Mouse (Mus musculus) forebrain, embryonic 14.5 days (tissue): ENCODE results near the gene Vgll4. TPM values are rescaled to one million over a fixed set of nuclear protein-coding genes. Genes with fewer than 3 reads are reported as not detected.
"Not testable (repeated sequence)": the region's sequence is repeated elsewhere in the genome, so short reads cannot be mapped to it uniquely, and the experiment has no call there.

ENCODE experiments used
- ATAC-seq: fragments of 200-750 bp; cut with Nextera tagmentation; 2 replicates; pipeline ENCODE4 v1.8.0; 2017; ENCODE audit warnings: mild to moderate bottlenecking, moderate library complexity
- DNase-seq: peaks from one replicate; pipeline ENCODE4 v3.0.0-alpha.2; 2015; ENCODE audit warnings: low spot score
- H3K27ac ChIP-seq: fragments of 300-500 bp; sonication (generic); 2 replicates; pipeline ENCODE4 v1.5.1; 2014; ENCODE audit warnings: low read depth, mild to moderate bottlenecking, control low read depth, low read length, moderate library complexity
- H3K27me3 ChIP-seq: fragments of 300-500 bp; sonication (generic); replicated peaks from 2 replicates; pipeline ENCODE4 v1.6.1; 2014; ENCODE audit warnings: low read length, control low read depth, mixed read lengths; ENCODE audit not compliant: control insufficient read depth, insufficient read depth
- H3K36me3 ChIP-seq: fragments of 300-500 bp; sonication (generic); 2 replicates; pipeline ENCODE4 v1.6.1; 2014; ENCODE audit warnings: low read length, control low read depth; ENCODE audit not compliant: control insufficient read depth, insufficient read depth
- H3K4me1 ChIP-seq: fragments of 300-500 bp; sonication (generic); 2 replicates; pipeline ENCODE4 v1.6.1; 2014; ENCODE audit warnings: antibody characterized with exemption, low read length, control low read depth; ENCODE audit not compliant: control insufficient read depth, insufficient read depth
- H3K4me2 ChIP-seq: fragments of 300-500 bp; sonication (generic); 2 replicates; pipeline ENCODE4 v1.6.1; 2014; ENCODE audit warnings: mild to moderate bottlenecking, control low read depth, low read length
- H3K4me3 ChIP-seq: fragments of 300-500 bp; sonication (generic); 2 replicates; pipeline ENCODE4 v1.5.1; 2014; ENCODE audit warnings: low read depth, low read length, control low read depth
- H3K9ac ChIP-seq: fragments of 300-500 bp; sonication (generic); 2 replicates; pipeline ENCODE4 v1.6.1; 2014; ENCODE audit warnings: mild to moderate bottlenecking, low read length, control low read depth, moderate library complexity
- H3K9me3 ChIP-seq: fragments of 300-500 bp; sonication (generic); replicated peaks from 2 replicates; pipeline ENCODE4 v1.6.1; 2016; ENCODE audit warnings: low read length, control low read depth, mixed read lengths; ENCODE audit not compliant: control insufficient read depth
- WGBS: fragments of 180-500 bp; shearing (Covaris S2); extraction: QIAGEN DNeasy Blood & Tissue Kit; methylation state at CpG from one replicate; pipeline ENCODE4 v1.1.7; 2014; 5-methylcytosine and 5-hydroxymethylcytosine counted together
- polyA plus RNA-seq: library from polyadenylated mRNA; unstranded; fragments of >200 nt; fragmentation: Nextera tagmentation; extraction: Ambion mirVana; gene quantifications from 2 replicates; pipeline ENCODE4 v1.2.1, GENCODE M21; 2014

Vgll4 gene
- polyA plus RNA-seq, 1 experiment from 2014 or later = 44.9 TPM

GRCm38 (mm10) chr6:114891272-114891671 lies 78.5 kb downstream of the Vgll4 start:
- DNase-seq = no peak
- WGBS = 73% methylated on average over 12 of the region's 12 CpGs

DNA sequence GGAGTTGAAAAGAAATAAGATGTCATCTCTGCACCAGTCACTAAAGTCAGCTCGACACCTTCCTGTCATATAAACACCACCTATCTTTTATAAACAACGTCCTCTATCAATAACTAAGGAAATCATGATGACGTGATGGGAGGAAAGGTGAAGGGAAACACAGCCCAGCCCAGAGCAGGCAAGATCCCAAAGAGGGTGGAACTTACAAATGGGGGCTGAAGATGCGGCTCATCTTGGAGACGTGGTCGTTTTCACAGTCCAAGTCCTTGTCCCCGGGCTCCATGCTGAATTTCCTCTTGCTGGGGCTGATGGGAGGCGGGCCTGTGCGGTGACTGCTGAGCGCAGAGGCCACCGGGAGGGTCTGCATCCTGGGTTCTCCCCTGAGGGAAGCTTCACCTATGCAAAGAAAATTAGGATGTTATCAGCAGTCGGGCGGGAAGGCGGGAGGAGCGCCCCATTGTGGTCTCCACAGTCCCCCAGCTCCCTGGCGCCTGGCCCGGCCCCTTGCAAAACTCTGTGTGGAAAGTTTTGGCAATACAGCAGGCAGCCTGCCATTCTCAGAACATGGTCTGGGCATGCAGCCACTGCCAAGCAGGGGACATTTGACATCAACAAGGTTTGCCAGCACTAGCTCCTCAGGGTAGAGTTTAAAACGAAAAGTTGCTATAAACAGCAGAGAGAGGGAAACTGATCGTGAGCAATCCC lies 79.2 kb downstream of the Vgll4 start:
- peak; percentile 95 for DNase-seq
- peak overlapping the region; percentile 35; the same call in 1 of the 2 replicates for H3K9ac ChIP-seq

More at GRCm38 (mm10) chr6:114891272-114891671, 78.5 kb downstream of the Vgll4 start:
- H3K27me3 ChIP-seq = no peaks in the 10 kb centered on the region
- no peak for ATAC-seq
- no peaks in the 10 kb centered on the region for H3K9me3 ChIP-seq
- peak overlapping the region; percentile 32; the same call in 1 of the 2 replicates for H3K4me2 ChIP-seq
- H3K36me3 ChIP-seq = peaks cover 6% of the 10 kb centered on the region; the same call in 1 of the 2 replicates
- no peak overlapping the region for H3K4me3 ChIP-seq
- 0 out of 2 replicates have a peak overlapping the region, but pooled peaks have one; percentile 17 for H3K9ac ChIP-seq
- peak overlapping the region; percentile 74 for H3K27ac ChIP-seq
- peaks cover 51% of the 10 kb centered on the region for H3K4me1 ChIP-seq

DNA sequence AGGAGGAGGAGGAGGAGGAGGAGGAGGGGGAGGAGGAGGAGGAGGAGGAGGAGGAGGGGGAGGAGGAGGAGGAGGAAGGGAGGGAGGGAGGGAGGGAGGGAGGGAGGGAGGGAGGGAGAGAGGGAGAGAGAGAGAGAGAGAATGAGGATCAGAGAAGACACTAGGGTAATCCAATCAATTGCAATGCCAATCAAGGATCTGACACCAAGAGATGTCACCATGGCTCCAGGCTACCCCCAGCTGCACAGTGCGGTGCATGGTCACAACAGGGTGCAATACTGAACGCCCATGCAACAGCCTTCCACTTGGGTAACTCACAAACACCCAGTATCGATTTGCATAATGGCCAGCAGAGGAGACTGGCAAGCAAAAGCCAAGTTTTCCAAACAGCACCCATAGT lies 79.8 kb downstream of the Vgll4 start:
- not testable (repeated sequence) for ATAC-seq, DNase-seq, H3K9me3 ChIP-seq, H3K4me3 ChIP-seq, H3K9ac ChIP-seq, H3K36me3 ChIP-seq, H3K27me3 ChIP-seq, H3K4me2 ChIP-seq
- Histone ChIP-seq H3K4me1 (peaks cover 51% of the 10 kb centered on the region), H3K27ac (peak overlapping the region; percentile 35; the same call in 1 of the 2 replicates)
- WGBS = 31% methylated on average over 3 of the region's 3 CpGs

More for the DNA sequence above, 79.2 kb downstream of the Vgll4 start:
- ATAC-seq = peak; percentile 60
- H3K9me3 ChIP-seq = no peaks in the 10 kb centered on the region
- peak overlapping the region; percentile 74 for H3K27ac ChIP-seq
- H3K4me2 ChIP-seq = peak overlapping the region; percentile 32; the same call in 1 of the 2 replicates
- WGBS = 18% methylated on average over 19 of the region's 19 CpGs
- no peaks in the 10 kb centered on the region for H3K27me3 ChIP-seq
- no peak overlapping the region for H3K4me3 ChIP-seq
- H3K4me1 ChIP-seq = peaks cover 51% of the 10 kb centered on the region
- peaks cover 6% of the 10 kb centered on the region; the same call in 1 of the 2 replicates for H3K36me3 ChIP-seq

- Histone ChIP-seq H3K27me3 (no peaks in the 10 kb centered on the region), H3K27ac (peak overlapping the region; percentile 78), H3K4me2 (peak overlapping the region; percentile 19; the same call in 1 of the 2 replicates), H3K4me3 (no peak overlapping the region), H3K9me3 (no peaks in the 10 kb centered on the region), H3K4me1 (peaks cover 47% of the 10 kb centered on the region), H3K9ac (peak overlapping the region; percentile 22; the same call in 1 of the 2 replicates), H3K36me3 (peaks cover 6% of the 10 kb centered on the region; the same call in 1 of the 2 replicates)
- 12% methylated on average over 13 of the region's 13 CpGs for WGBS
- peak; percentile 65 for ATAC-seq
- peak; percentile 76 for DNase-seq
These were observed 80.9 kb downstream of the Vgll4 start for GRCm38 (mm10) chr6:114888922-114889321.

GRCm38 (mm10) chr6:114886504-114887361 lies 83.1 kb downstream of the Vgll4 start:
- no peak overlapping the region for H3K9ac ChIP-seq
- no peak for ATAC-seq
- peaks cover 6% of the 10 kb centered on the region; the same call in 1 of the 2 replicates for H3K36me3 ChIP-seq
- peaks cover 47% of the 10 kb centered on the region for H3K4me1 ChIP-seq
- no peak for DNase-seq
- H3K4me2 ChIP-seq = no peak overlapping the region
- 71% methylated on average over 11 of the region's 11 CpGs for WGBS
- no peaks in the 10 kb centered on the region for H3K27me3 ChIP-seq
- H3K27ac ChIP-seq = no peak overlapping the region
- H3K9me3 ChIP-seq = no peaks in the 10 kb centered on the region
- no peak overlapping the region for H3K4me3 ChIP-seq

DNA sequence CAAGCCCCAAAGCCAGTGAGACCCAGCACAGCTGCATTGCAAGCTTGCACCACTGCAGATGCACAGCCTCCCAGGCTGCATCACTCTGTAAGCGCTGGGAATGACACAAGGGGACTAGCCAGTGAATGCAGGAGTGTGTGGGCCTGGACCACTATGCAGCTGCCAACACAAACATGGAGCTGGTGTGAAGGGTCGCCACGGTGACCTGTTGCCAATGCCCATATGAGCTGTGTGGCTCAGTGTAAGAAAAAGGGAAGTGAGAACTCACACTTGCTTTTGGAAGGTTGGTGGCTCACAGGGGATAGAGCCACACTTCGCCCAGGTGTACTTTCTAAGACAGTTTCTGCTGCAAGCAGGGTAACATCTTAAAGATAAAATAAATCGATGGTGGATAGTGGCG lies 83.8 kb downstream of the Vgll4 start:
- Histone ChIP-seq H3K27me3 (no peaks in the 10 kb centered on the region), H3K9me3 (no peaks in the 10 kb centered on the region), H3K4me2 (no peak overlapping the region), H3K4me3 (no peak overlapping the region), H3K27ac (no peak overlapping the region), H3K9ac (no peak overlapping the region), H3K4me1 (peaks cover 46% of the 10 kb centered on the region), H3K36me3 (peaks cover 6% of the 10 kb centered on the region; the same call in 1 of the 2 replicates)
- WGBS = 92% methylated on average over 6 of the region's 6 CpGs
- ATAC-seq (no peak), DNase-seq (no peak)

- no peak overlapping the region for H3K4me3 ChIP-seq
- 74% methylated on average over 5 of the region's 5 CpGs for WGBS
- H3K4me1 ChIP-seq = peaks cover 46% of the 10 kb centered on the region
- no peak overlapping the region for H3K9ac ChIP-seq
- no peak overlapping the region for H3K27ac ChIP-seq
- H3K9me3 ChIP-seq = no peaks in the 10 kb centered on the region
- no peak overlapping the region for H3K4me2 ChIP-seq
- DNase-seq (no peak), ATAC-seq (no peak)
- peaks cover 6% of the 10 kb centered on the region; the same call in 1 of the 2 replicates for H3K36me3 ChIP-seq
- no peaks in the 10 kb centered on the region for H3K27me3 ChIP-seq
These were observed 84.7 kb downstream of the Vgll4 start for GRCm38 (mm10) chr6:114885129-114885528.

GRCm38 (mm10) chr6:114883261-114883740 lies 86.5 kb downstream of the Vgll4 start:
- Histone ChIP-seq H3K9ac (peak overlapping the region; percentile 60), H3K36me3 (no peaks in the 10 kb centered on the region; the same call in 1 of the 2 replicates), H3K4me3 (no peak overlapping the region), H3K4me1 (peaks cover 53% of the 10 kb centered on the region), H3K27ac (peak overlapping the region; percentile 97), H3K9me3 (no peaks in the 10 kb centered on the region), H3K27me3 (no peaks in the 10 kb centered on the region), H3K4me2 (peak overlapping the region; percentile 24)
- ATAC-seq = peak; percentile 93
- WGBS = 0% methylated on average over 9 of the region's 9 CpGs
- peak; percentile 96 for DNase-seq
